Mouse (Mus musculus): ENCODE results near the gene Tbc1d8. TPM values are rescaled to one million over a fixed set of nuclear protein-coding genes. Genes with fewer than 3 reads are reported as not detected.

Gene Tbc1d8
- polyA plus RNA-seq (2016; fragmentation: Nextera tagmentation; extraction: Ambion mirVana) = 5.9 and 6.3 TPM in 2 replicates

- Histone ChIP-seq H3K9me3 (no peaks in the 10 kb centered on the region), H3K36me3 (peaks cover 3% of the 10 kb centered on the region; the same call in 1 of the 2 replicates), H3K27me3 (ENCODE audit: insufficient read depth, poor library complexity, severe bottlenecking) (peaks cover 24% of the 10 kb centered on the region), H3K4me1 (replicated peaks) (peaks cover 33% of the 10 kb centered on the region), H3K27ac (peak within 1 kb of the TSS; percentile 92), H3K4me3 (peak within 1 kb of the TSS; percentile 76)
- DNase-seq (ENCODE audit: low spot score) = peak; percentile 92
- WGBS = under 1% methylated on average over 89 of the region's 90 CpGs
These were observed at the start of gene Tbc1d8 for GRCm38 (mm10) chr1:39478057-39478895. TSS of gene Tbc1d8 (minus strand) at chr1:39478755.

DNA sequence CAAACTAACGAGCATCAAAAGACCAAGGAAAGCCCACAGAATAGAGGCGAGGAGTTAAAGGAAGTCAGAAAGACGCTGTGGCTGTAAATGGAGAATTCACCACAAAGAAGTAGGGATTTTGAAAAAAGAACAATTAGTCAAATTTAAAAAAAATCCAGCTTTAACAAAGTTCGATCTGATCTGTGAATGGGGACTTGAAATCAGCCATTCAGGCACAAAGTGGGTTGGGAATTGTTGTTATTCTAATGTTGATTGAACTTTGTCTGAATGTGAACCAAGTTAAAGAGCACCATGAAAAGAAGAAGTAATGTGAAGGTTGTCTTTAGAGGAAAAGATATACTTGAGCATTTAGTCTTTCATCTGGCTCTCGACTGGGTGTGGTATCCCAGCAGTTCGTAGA, 49.8 kb upstream of the Tbc1d8 start:
- Histone ChIP-seq H3K27me3 (ENCODE audit: insufficient read depth, poor library complexity, severe bottlenecking) (no peaks in the 10 kb centered on the region), H3K4me3 (no peak overlapping the region), H3K36me3 (no peaks in the 10 kb centered on the region), H3K4me1 (replicated peaks) (0 out of 2 replicates have a peak, but pooled peaks cover 6% of the 10 kb centered on the region), H3K27ac (no peak overlapping the region), H3K9me3 (no peaks in the 10 kb centered on the region)
- 70% methylated on average over 6 of the region's 6 CpGs for WGBS
- DNase-seq (ENCODE audit: low spot score) = no peak

- H3K4me3 ChIP-seq = no peak overlapping the region
- H3K27me3 ChIP-seq (ENCODE audit: insufficient read depth, poor library complexity, severe bottlenecking) = no peaks in the 10 kb centered on the region
- peak; percentile 81 for DNase-seq (ENCODE audit: low spot score)
- H3K9me3 ChIP-seq = no peaks in the 10 kb centered on the region
- WGBS = 10% methylated on average over 7 of the region's 7 CpGs
- H3K36me3 ChIP-seq = no peaks in the 10 kb centered on the region
- H3K4me1 ChIP-seq (replicated peaks) = 0 out of 2 replicates have a peak, but pooled peaks cover 5% of the 10 kb centered on the region
- no peak overlapping the region for H3K27ac ChIP-seq
These were observed 48.9 kb upstream of the Tbc1d8 start for GRCm38 (mm10) chr1:39527432-39527831.

GRCm38 (mm10) chr1:39526371-39527167, 48.0 kb upstream of the Tbc1d8 start:
- Histone ChIP-seq H3K36me3 (no peaks in the 10 kb centered on the region), H3K9me3 (no peaks in the 10 kb centered on the region), H3K4me1 (replicated peaks) (0 out of 2 replicates have a peak, but pooled peaks cover 5% of the 10 kb centered on the region), H3K27ac (no peak overlapping the region), H3K4me3 (no peak overlapping the region), H3K27me3 (ENCODE audit: insufficient read depth, poor library complexity, severe bottlenecking) (no peaks in the 10 kb centered on the region)
- WGBS = 87% methylated on average over 9 of the region's 9 CpGs
- no peak for DNase-seq (ENCODE audit: low spot score)

DNA sequence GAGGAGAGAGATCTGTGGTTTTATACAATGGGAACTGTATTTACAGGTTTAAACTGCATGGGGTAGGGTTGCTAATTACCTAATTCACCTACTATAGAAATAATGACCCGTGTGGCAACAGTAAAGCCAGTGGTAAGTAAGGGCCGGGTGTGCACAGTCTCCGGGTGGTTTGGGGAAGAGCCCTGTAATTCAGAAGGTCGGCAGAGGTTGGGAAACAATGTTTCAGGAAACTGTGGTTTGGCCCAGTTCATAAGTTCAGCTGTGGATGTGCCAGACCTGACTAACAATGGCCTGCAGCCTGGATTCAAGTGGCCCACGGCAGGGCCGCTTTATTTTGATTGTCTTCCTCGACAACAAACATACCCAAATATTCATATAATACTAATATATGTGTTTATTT, 47.2 kb upstream of the Tbc1d8 start:
- no peak for DNase-seq (ENCODE audit: low spot score)
- Histone ChIP-seq H3K36me3 (no peaks in the 10 kb centered on the region), H3K27ac (no peak overlapping the region), H3K4me3 (no peak overlapping the region), H3K27me3 (ENCODE audit: insufficient read depth, poor library complexity, severe bottlenecking) (no peaks in the 10 kb centered on the region), H3K4me1 (replicated peaks) (0 out of 2 replicates have a peak, but pooled peaks cover 5% of the 10 kb centered on the region), H3K9me3 (no peaks in the 10 kb centered on the region)
- WGBS = 83% methylated on average over 7 of the region's 7 CpGs

DNA sequence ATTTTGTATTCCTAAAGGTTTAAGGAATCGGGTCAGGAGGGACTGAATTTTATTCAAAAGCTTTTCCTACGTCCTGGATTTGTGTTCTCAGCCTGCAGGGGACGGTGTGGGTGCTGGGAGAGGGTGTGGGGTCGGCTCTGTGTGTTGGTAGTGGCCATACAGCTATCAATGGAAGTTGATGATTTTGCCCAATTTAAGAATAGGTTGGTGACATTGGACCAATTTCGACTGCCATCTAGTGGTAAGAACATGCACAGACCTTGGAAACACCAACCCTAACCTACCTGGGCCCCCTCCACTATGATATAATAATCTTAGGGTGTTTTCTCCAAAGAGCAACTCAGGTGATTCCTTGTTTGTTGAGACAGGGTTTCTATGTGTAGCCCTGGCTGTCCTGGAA, 44.0 kb upstream of the Tbc1d8 start:
- Histone ChIP-seq H3K36me3 (no peaks in the 10 kb centered on the region), H3K27ac (no peak overlapping the region), H3K9me3 (peaks cover 7% of the 10 kb centered on the region; the same call in 1 of the 2 replicates), H3K27me3 (ENCODE audit: insufficient read depth, poor library complexity, severe bottlenecking) (no peaks in the 10 kb centered on the region), H3K4me3 (no peak overlapping the region), H3K4me1 (replicated peaks) (0 out of 2 replicates have a peak, but pooled peaks cover 4% of the 10 kb centered on the region)
- DNase-seq (ENCODE audit: low spot score) = no peak
- 32% methylated on average over 5 of the region's 5 CpGs for WGBS

- H3K27ac ChIP-seq = no peak overlapping the region
- H3K4me1 ChIP-seq (replicated peaks) = no peaks in the 10 kb centered on the region
- H3K4me3 ChIP-seq = no peak overlapping the region
- H3K36me3 ChIP-seq = no peaks in the 10 kb centered on the region
- 92% methylated on average over 7 of the region's 7 CpGs for WGBS
- no peaks in the 10 kb centered on the region for H3K27me3 ChIP-seq (ENCODE audit: insufficient read depth, poor library complexity, severe bottlenecking)
- no peak for DNase-seq (ENCODE audit: low spot score)
- H3K9me3 ChIP-seq = peaks cover 7% of the 10 kb centered on the region; the same call in 1 of the 2 replicates
These were observed 42.8 kb upstream of the Tbc1d8 start for GRCm38 (mm10) chr1:39521326-39521725.

- WGBS = 88% methylated on average over 10 of the region's 10 CpGs
- no peak for DNase-seq (ENCODE audit: low spot score)
- no peaks in the 10 kb centered on the region for H3K36me3 ChIP-seq
- no peak overlapping the region for H3K27ac ChIP-seq
- H3K9me3 ChIP-seq = peaks cover 7% of the 10 kb centered on the region; the same call in 1 of the 2 replicates
- no peak overlapping the region for H3K4me3 ChIP-seq
- H3K4me1 ChIP-seq (replicated peaks) = no peaks in the 10 kb centered on the region
- no peaks in the 10 kb centered on the region for H3K27me3 ChIP-seq (ENCODE audit: insufficient read depth, poor library complexity, severe bottlenecking)
These were observed 36.9 kb upstream of the Tbc1d8 start for GRCm38 (mm10) chr1:39515303-39515991.

DNA sequence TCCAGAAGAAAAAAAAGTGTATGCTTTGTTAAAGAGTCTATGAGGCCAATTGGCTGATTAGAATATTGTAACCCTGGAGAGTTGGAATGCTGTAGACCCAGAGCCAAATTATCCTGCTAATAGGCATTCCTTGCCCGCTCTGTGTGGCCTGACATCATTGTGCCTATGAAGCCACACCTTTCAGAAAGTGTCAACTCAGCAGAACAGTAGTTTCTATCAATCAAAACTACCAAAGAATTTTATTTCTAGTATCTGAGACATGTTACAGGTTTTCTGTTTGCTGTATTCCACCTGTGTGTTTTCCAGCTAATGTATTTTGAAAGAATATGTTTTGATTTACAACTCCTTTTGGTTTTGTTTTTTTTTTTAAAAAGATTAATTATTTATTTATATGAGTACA, 33.6 kb upstream of the Tbc1d8 start:
- Histone ChIP-seq H3K4me3 (no peak overlapping the region), H3K27me3 (ENCODE audit: insufficient read depth, poor library complexity, severe bottlenecking) (no peaks in the 10 kb centered on the region), H3K27ac (no peak overlapping the region), H3K36me3 (no peaks in the 10 kb centered on the region), H3K4me1 (replicated peaks) (no peaks in the 10 kb centered on the region), H3K9me3 (no peaks in the 10 kb centered on the region)
- no peak for DNase-seq (ENCODE audit: low spot score)
- WGBS = 89% methylated on average over 1 of the region's 1 CpGs

DNA sequence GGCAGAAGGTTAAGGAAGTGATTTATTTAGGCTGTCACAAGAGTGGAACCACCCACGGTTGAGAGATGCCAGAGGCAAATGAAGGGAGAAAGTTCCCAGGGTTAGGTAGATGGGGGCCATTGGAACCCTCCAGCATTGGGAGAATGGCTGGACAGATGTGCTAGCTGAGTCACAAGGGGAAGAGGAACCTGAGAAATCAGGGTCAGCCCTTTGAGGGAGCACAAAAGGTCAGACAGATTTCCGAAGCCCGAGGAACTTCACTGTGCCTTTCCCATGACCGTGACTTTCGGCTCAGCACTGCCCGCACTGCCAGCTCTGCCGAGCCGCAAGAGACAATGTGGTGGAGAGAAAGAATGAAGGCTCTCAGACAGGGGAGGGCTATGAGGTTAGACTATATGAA, 33.2 kb upstream of the Tbc1d8 start:
- Histone ChIP-seq H3K27me3 (ENCODE audit: insufficient read depth, poor library complexity, severe bottlenecking) (no peaks in the 10 kb centered on the region), H3K36me3 (no peaks in the 10 kb centered on the region), H3K27ac (no peak overlapping the region), H3K9me3 (no peaks in the 10 kb centered on the region), H3K4me3 (no peak overlapping the region), H3K4me1 (replicated peaks) (no peaks in the 10 kb centered on the region)
- DNase-seq (ENCODE audit: low spot score) = no peak
- 79% methylated on average over 8 of the region's 8 CpGs for WGBS

DNA sequence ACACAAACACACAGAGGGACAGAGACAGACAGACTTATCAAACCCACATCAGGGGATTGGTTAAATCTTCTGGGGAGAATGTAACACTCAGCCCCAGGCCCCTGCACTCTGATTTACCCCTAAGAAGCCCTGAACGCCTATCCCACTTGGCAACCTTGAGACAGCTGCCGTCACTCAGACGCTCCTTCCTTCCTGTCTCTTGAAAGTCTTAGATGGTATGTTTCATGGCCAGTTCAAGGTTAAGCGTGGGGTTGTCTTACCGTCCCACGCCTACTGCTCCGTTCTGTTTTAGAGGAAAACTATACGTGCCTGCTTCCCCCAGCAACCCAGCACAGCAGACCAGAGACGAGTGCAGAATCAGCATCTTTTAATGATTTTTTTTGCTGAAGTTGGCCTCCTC, 27.0 kb upstream of the Tbc1d8 start:
- 82% methylated on average over 9 of the region's 9 CpGs for WGBS
- H3K27ac ChIP-seq = no peak overlapping the region
- H3K9me3 ChIP-seq = no peaks in the 10 kb centered on the region
- H3K27me3 ChIP-seq (ENCODE audit: insufficient read depth, poor library complexity, severe bottlenecking) = no peaks in the 10 kb centered on the region
- no peaks in the 10 kb centered on the region for H3K36me3 ChIP-seq
- no peak for DNase-seq (ENCODE audit: low spot score)
- no peaks in the 10 kb centered on the region for H3K4me1 ChIP-seq (replicated peaks)
- H3K4me3 ChIP-seq = no peak overlapping the region

DNA sequence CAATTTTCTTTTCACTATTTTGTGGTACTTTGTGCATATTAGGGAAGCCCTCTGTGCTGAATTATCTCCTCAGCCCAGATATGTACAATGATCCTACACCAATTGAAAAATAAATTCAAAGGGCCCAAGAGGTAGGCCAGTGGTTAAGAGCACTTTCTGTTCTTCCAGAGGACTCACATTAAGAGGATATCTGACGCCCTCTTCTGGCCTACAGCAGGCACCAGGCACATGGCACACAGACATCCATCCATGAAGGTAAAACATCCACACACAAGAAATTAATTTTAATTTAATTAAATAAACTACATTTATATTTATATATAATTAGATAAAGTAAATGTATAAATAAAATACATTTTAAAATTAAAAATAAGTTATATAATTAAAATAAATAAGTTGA, 25.7 kb upstream of the Tbc1d8 start:
- no peaks in the 10 kb centered on the region for H3K27me3 ChIP-seq (ENCODE audit: insufficient read depth, poor library complexity, severe bottlenecking)
- WGBS = 14% methylated on average over 1 of the region's 1 CpGs
- no peak for DNase-seq (ENCODE audit: low spot score)

More for the DNA sequence above, 25.7 kb upstream of the Tbc1d8 start:
- H3K36me3 ChIP-seq = no peaks in the 10 kb centered on the region
- H3K4me1 ChIP-seq (replicated peaks) = no peaks in the 10 kb centered on the region
- no peak overlapping the region for H3K4me3 ChIP-seq
- H3K27ac ChIP-seq = no peak overlapping the region
- H3K9me3 ChIP-seq = no peaks in the 10 kb centered on the region
